Mouse (Mus musculus) CH12.LX (cell line): ENCODE results near the gene Msrb1.

ENCODE experiments used
- CTCF ChIP-seq, 2 experiments: IDR thresholded peaks in 1 of 2; conservative IDR thresholded peaks in 1 of 2; 2 replicates each; pipeline ENCODE4 v1.5.1; 2011 to 2012; ENCODE audit warnings: low read depth in 2 of 2, low read length in 2 of 2, improper control_type of control experiment in 1 of 2, inconsistent platforms in 1 of 2, mild to moderate bottlenecking in 1 of 2, moderate library complexity in 1 of 2
- E2F4 ChIP-seq: IDR thresholded peaks from 2 replicates; pipeline ENCODE4 v1.6.1; 2011; ENCODE audit warnings: low read depth, low read length, improper control_type of control experiment; ENCODE audit not compliant: insufficient replicate concordance
- ELF1 ChIP-seq: IDR thresholded peaks from 2 replicates; pipeline ENCODE4 v1.6.1; 2014; ENCODE audit warnings: low read depth, mild to moderate bottlenecking, inconsistent platforms, low read length, improper control_type of control experiment
- EP300 ChIP-seq: IDR thresholded peaks from 2 replicates; pipeline ENCODE4 v1.6.1; 2011; ENCODE audit warnings: low read length, improper control_type of control experiment
- ETS1 ChIP-seq: conservative IDR thresholded peaks from 2 replicates; pipeline ENCODE4 v1.6.1; 2012; ENCODE audit warnings: low read depth, mild to moderate bottlenecking, inconsistent platforms, low read length, improper control_type of control experiment, moderate library complexity
- IRF4 ChIP-seq: IDR thresholded peaks from 2 replicates; pipeline ENCODE4 v1.6.1; 2014; ENCODE audit warnings: low read depth, mild to moderate bottlenecking, inconsistent platforms, low read length, improper control_type of control experiment
- MAFK ChIP-seq: IDR thresholded peaks from 2 replicates; pipeline ENCODE4 v1.6.1; 2011; ENCODE audit warnings: low read length, improper control_type of control experiment; ENCODE audit not compliant: insufficient replicate concordance
- MAX ChIP-seq: IDR thresholded peaks from 2 replicates; pipeline ENCODE4 v1.6.1; 2011; ENCODE audit warnings: low read length, improper control_type of control experiment
- MAZ ChIP-seq: IDR thresholded peaks from 2 replicates; pipeline ENCODE4 v1.6.1; 2012; ENCODE audit warnings: low read depth, mild to moderate bottlenecking, inconsistent platforms, low read length, improper control_type of control experiment, moderate library complexity
- MEF2A ChIP-seq: IDR thresholded peaks from 2 replicates; pipeline ENCODE4 v1.6.1; 2014; ENCODE audit warnings: low read depth, mild to moderate bottlenecking, inconsistent platforms, low read length, improper control_type of control experiment, borderline replicate concordance
- POLR2A ChIP-seq: IDR thresholded peaks from 2 replicates; pipeline ENCODE4 v1.6.1; 2011; ENCODE audit warnings: low read depth, mild to moderate bottlenecking, improper control_type of control experiment, low read length
- POLR2AphosphoS2 ChIP-seq: IDR thresholded peaks from 2 replicates; pipeline ENCODE4 v1.6.1; 2011; ENCODE audit warnings: low read depth, low read length, improper control_type of control experiment
- USF2 ChIP-seq: conservative IDR thresholded peaks from 2 replicates; pipeline ENCODE4 v1.6.1; 2011; ENCODE audit warnings: low read depth, low read length, improper control_type of control experiment
- ZNF384 ChIP-seq: IDR thresholded peaks from 2 replicates; pipeline ENCODE4 v1.6.1; 2012; ENCODE audit warnings: low read depth, low read length, improper control_type of control experiment, inconsistent platforms

GRCm38 (mm10) chr17:24734513-24734912 lies 1.9 kb upstream of the Msrb1 start:
- TF ChIP-seq CTCF (conservative IDR thresholded peaks at IDR 0.05 in 1 of 2, IDR thresholded peaks at IDR 0.05 in 1 of 2; ENCODE audit: low read depth in 2 of 2, low read length in 2 of 2) = peak; percentile 12 to 48; a peak in 2 of 4 replicates
- no peak for TF ChIP-seq ZNF384
- TF ChIP-seq POLR2A = no peak
- TF ChIP-seq MAFK = no peak
- TF ChIP-seq MAX = 0 out of 2 replicates have a peak, but pooled peaks have one; percentile 17
- no peak for TF ChIP-seq E2F4
- TF ChIP-seq IRF4 = no peak
- no peak for TF ChIP-seq EP300
- no peak for TF ChIP-seq MEF2A
- TF ChIP-seq ETS1 = no peak
- no peak for TF ChIP-seq USF2
- TF ChIP-seq MAZ = no peak
- TF ChIP-seq ELF1 = no peak
- TF ChIP-seq POLR2AphosphoS2 = no peak
